Comparison of ENCODE assay signal across 14 mouse cellular contexts in genomic region chr5:64676946-64677588, GRCm38 (mm10).
DNase-seq lines count a peak whose midpoint lies in the region; ATAC-seq and TF ChIP-seq lines count a peak whose summit lies in the region.
"Had no signal": no experiment of that assay in that cellular context is flagged by ENCODE, and none has a peak within 500 bp of the region (broad histone marks: within the 10 kb centered on the region; RNA-seq: fewer than 3 reads in every experiment).

No protein-coding gene starts in this region.

- no peak for TF ChIP-seq CTCF in spleen, adult 2 months (IDR thresholded peaks at IDR 0.05; ENCODE audit: extremely low read depth, insufficient read depth, insufficient read length, insufficient replicate concordance)

- WGBS in spleen, adult 2 months, result 45% methylated on average over 8 of the region's 8 CpGs
- 94% methylated on average over 8 of the region's 8 CpGs for WGBS in forebrain, embryonic 13.5 days

- no peak for TF ChIP-seq POLR2A in spleen, adult 2 months (IDR thresholded peaks at IDR 0.05; ENCODE audit: low read depth, low read length)
- no peak for TF ChIP-seq POLR2A in myocyte (IDR thresholded peaks at IDR 0.05; ENCODE audit: insufficient read length, low read depth)

- H3K27ac ChIP-seq in spleen, adult 2 months (ENCODE audit: insufficient read depth, low read length), result 0 out of 2 replicates have a peak overlapping the region, but pooled peaks have one; percentile 46
- no peak overlapping the region for H3K27ac ChIP-seq in forebrain, embryonic 13.5 days
- H3K27ac ChIP-seq: heart, embryonic 13.5 days; hindbrain, embryonic 13.5 days; stomach, postnatal 0 days had no signal

- peak; percentile 70 for ATAC-seq in common myeloid progenitor, adult 5-6 weeks (replicated peaks; ENCODE audit: low read depth, poor library complexity, severe bottlenecking)
- ATAC-seq in forebrain, embryonic 13.5 days, result no peak
- ATAC-seq: forebrain, postnatal 0 days had no signal

- H3K9me3 ChIP-seq in forebrain, embryonic 13.5 days (replicated peaks), result no peaks in the 10 kb centered on the region
- H3K9me3 ChIP-seq: heart, embryonic 13.5 days; hindbrain, embryonic 13.5 days had no signal

- H3ac ChIP-seq in myocyte (ENCODE audit: control insufficient read depth, insufficient read length), result no peak overlapping the region

- no peak overlapping the region for H3K9ac ChIP-seq in forebrain, embryonic 13.5 days
- H3K9ac ChIP-seq: forebrain, postnatal 0 days; heart, embryonic 13.5 days; hindbrain, embryonic 13.5 days had no signal

- DNase-seq in kidney, adult 11 months, result peak; percentile 46
- DNase-seq in kidney, adult 18-20 months, result no peak
- DNase-seq in spleen, adult 2 months (ENCODE audit: low read depth in 1 of 2, low spot score in 2 of 2), result no peak
- DNase-seq in spleen, postnatal 10 days (ENCODE audit: low spot score in 2 of 2), result no peak
- no peak for DNase-seq in urinary bladder, postnatal 25 days (ENCODE audit: low spot score)
- DNase-seq: forebrain, postnatal 0 days; gastrocnemius, postnatal 10 days; left cerebral cortex, postnatal 4 days had no signal

- H3K27me3 ChIP-seq in spleen, adult 2 months (ENCODE audit: control insufficient read depth, insufficient read depth, low read length), result no peaks in the 10 kb centered on the region
- no peaks in the 10 kb centered on the region for H3K27me3 ChIP-seq in myocyte (ENCODE audit: control insufficient read depth, insufficient read depth, insufficient read length)
- H3K27me3 ChIP-seq in forebrain, embryonic 13.5 days, result no peaks in the 10 kb centered on the region
- H3K27me3 ChIP-seq: heart, embryonic 13.5 days; hindbrain, embryonic 13.5 days had no signal

- H3K36me3 ChIP-seq in spleen, adult 2 months (ENCODE audit: control insufficient read depth, insufficient read depth, low read length), result no peaks in the 10 kb centered on the region
- no peaks in the 10 kb centered on the region for H3K36me3 ChIP-seq in myocyte (ENCODE audit: control insufficient read depth, insufficient read depth)
- no peaks in the 10 kb centered on the region for H3K36me3 ChIP-seq in forebrain, embryonic 13.5 days (ENCODE audit: poor library complexity, severe bottlenecking)
- H3K36me3 ChIP-seq: heart, embryonic 13.5 days; hindbrain, embryonic 13.5 days had no signal

- H3K4me1 ChIP-seq in spleen, adult 2 months (ENCODE audit: control insufficient read depth, insufficient read depth, insufficient read length), result peaks cover 22% of the 10 kb centered on the region; the same call in 1 of the 2 replicates
- H3K4me1 ChIP-seq in forebrain, embryonic 13.5 days, result no peaks in the 10 kb centered on the region
- H3K4me1 ChIP-seq: hindbrain, embryonic 13.5 days had no signal

- peak overlapping the region; percentile 9 for H3K4me2 ChIP-seq in myocyte (ENCODE audit: low read depth)
- no peak overlapping the region for H3K4me2 ChIP-seq in forebrain, embryonic 13.5 days
- H3K4me2 ChIP-seq: heart, embryonic 13.5 days; hindbrain, embryonic 13.5 days had no signal

- H3K4me3 ChIP-seq in spleen, adult 2 months (ENCODE audit: extremely low read depth, insufficient read depth, insufficient read length), result no peak overlapping the region
- H3K4me3 ChIP-seq in myocyte, result no peak overlapping the region
- no peak overlapping the region for H3K4me3 ChIP-seq in forebrain, embryonic 13.5 days
- H3K4me3 ChIP-seq: heart, embryonic 13.5 days; hindbrain, embryonic 13.5 days had no signal

- H3K79me2 ChIP-seq in myocyte (ENCODE audit: control insufficient read depth, insufficient read depth), result no peaks in the 10 kb centered on the region

TF ChIP-seq in myocyte, 11 proteins besides CTCF, POLR2A, EP300 and RAD21:
- TF ChIP-seq USF1 (IDR thresholded peaks at IDR 0.05; ENCODE audit: low read depth), result no peak
- TF ChIP-seq MAX (IDR thresholded peaks at IDR 0.05; ENCODE audit: low read depth), result no peak
- TF ChIP-seq MYOG (IDR thresholded peaks at IDR 0.05; ENCODE audit: control insufficient read depth in 1 of 3, insufficient read depth in 1 of 3, insufficient read length in 2 of 3, low read depth in 2 of 3), result no peak
- TF ChIP-seq POLR2AphosphoS2 (IDR thresholded peaks at IDR 0.05; ENCODE audit: insufficient read length, low read depth), result no peak
- no peak for TF ChIP-seq CEBPB (IDR thresholded peaks at IDR 0.05; ENCODE audit: insufficient read depth, poor library complexity, severe bottlenecking)
- TF ChIP-seq TCF3 (IDR thresholded peaks at IDR 0.05; ENCODE audit: insufficient read length, low read depth), result no peak
- no peak for TF ChIP-seq REST (IDR thresholded peaks at IDR 0.05; ENCODE audit: insufficient read depth, insufficient read length)
- no peak for TF ChIP-seq MYOD1 (IDR thresholded peaks at IDR 0.05; ENCODE audit: control insufficient read depth in 1 of 3, insufficient read length in 2 of 3, low read depth in 2 of 3)
- no peak for TF ChIP-seq TCF12 (IDR thresholded peaks at IDR 0.05; ENCODE audit: insufficient read depth, poor library complexity, severe bottlenecking)
- no peak for TF ChIP-seq SRF (IDR thresholded peaks at IDR 0.05; ENCODE audit: control insufficient read depth, insufficient read length, low read depth)
- no peak for TF ChIP-seq E2F4 (IDR thresholded peaks at IDR 0.05; ENCODE audit: insufficient read depth)
